Mouse (Mus musculus) CH12.LX (cell line): ENCODE data around the gene Glycam1. TPM values are rescaled to one million over a fixed set of nuclear protein-coding genes. Genes with fewer than 3 reads are reported as not detected.

ENCODE experiments used
- DNase-seq: peaks from one replicate; pipeline ENCODE4 v3.0.0-alpha.2; 2013; ENCODE audit errors: extremely low read depth
- H3K27ac ChIP-seq: 2 replicates; pipeline ENCODE4 v1.5.1; 2012; ENCODE audit warnings: low read depth, mild to moderate bottlenecking, control low read depth, moderate library complexity; ENCODE audit not compliant: insufficient read depth
- H3K27me3 ChIP-seq: replicated peaks from 2 replicates; pipeline ENCODE3; 2012; ENCODE audit warnings: inconsistent platforms
- H3K36me3 ChIP-seq, 2 experiments: replicated peaks in 1 of 2; 2 replicates each; pipeline versions ENCODE3 to v1.6.1; 2012; ENCODE audit warnings: inconsistent platforms in 1 of 2, low read length in 1 of 2, mild to moderate bottlenecking in 1 of 2, mixed read lengths in 1 of 2, moderate library complexity in 1 of 2; ENCODE audit not compliant: control insufficient read depth in 1 of 2, insufficient read depth in 1 of 2
- H3K4me1 ChIP-seq, 2 experiments: 2 replicates each; pipeline ENCODE4 v1.6.1; 2012; ENCODE audit warnings: inconsistent platforms in 1 of 2, moderate library complexity in 1 of 2; ENCODE audit not compliant: insufficient read depth in 2 of 2, control insufficient read depth in 1 of 2
- H3K4me2 ChIP-seq: 2 replicates; pipeline ENCODE4 v1.6.1; 2012; ENCODE audit warnings: low read depth, mild to moderate bottlenecking, control low read depth; ENCODE audit not compliant: poor library complexity, insufficient read depth, severe bottlenecking
- H3K4me3 ChIP-seq, 3 experiments: fragments of 150-350 bp in 1 of 3; sonication (generic) in 1 of 3; replicated peaks in 1 of 3; 2 replicates each; pipeline versions ENCODE3 to v1.5.1; 2011 to 2012; ENCODE audit warnings: low read depth in 2 of 3, low read length in 2 of 3, mild to moderate bottlenecking in 2 of 3, moderate library complexity in 2 of 3, control low read depth in 1 of 3, improper control_type of control experiment in 1 of 3, inconsistent platforms in 1 of 3, mixed read lengths in 1 of 3; ENCODE audit not compliant: poor library complexity in 1 of 3
- H3K79me2 ChIP-seq: replicated peaks from 2 replicates; pipeline ENCODE4 v1.6.1; 2012; ENCODE audit warnings: mild to moderate bottlenecking, moderate library complexity; ENCODE audit not compliant: control insufficient read depth, poor library complexity, insufficient read depth, severe bottlenecking; ENCODE audit errors: extremely low read depth
- H3K9ac ChIP-seq: 2 replicates; pipeline ENCODE4 v1.6.1; 2012; ENCODE audit warnings: low read depth, mild to moderate bottlenecking, control low read depth, moderate library complexity; ENCODE audit not compliant: insufficient read depth
- H3K9me3 ChIP-seq: replicated peaks from 2 replicates; pipeline ENCODE3; 2012; ENCODE audit warnings: low read length, inconsistent platforms, mixed read lengths
- CHD2 ChIP-seq: IDR thresholded peaks from 2 replicates; pipeline ENCODE4 v1.6.1; 2011; ENCODE audit warnings: low read length, improper control_type of control experiment
- CTCF ChIP-seq, 2 experiments: IDR thresholded peaks in 1 of 2; conservative IDR thresholded peaks in 1 of 2; 2 replicates each; pipeline ENCODE4 v1.5.1; 2011 to 2012; ENCODE audit warnings: low read depth in 2 of 2, low read length in 2 of 2, improper control_type of control experiment in 1 of 2, inconsistent platforms in 1 of 2, mild to moderate bottlenecking in 1 of 2, moderate library complexity in 1 of 2
- EP300 ChIP-seq: IDR thresholded peaks from 2 replicates; pipeline ENCODE4 v1.6.1; 2011; ENCODE audit warnings: low read length, improper control_type of control experiment
- ETS1 ChIP-seq: conservative IDR thresholded peaks from 2 replicates; pipeline ENCODE4 v1.6.1; 2012; ENCODE audit warnings: low read depth, mild to moderate bottlenecking, inconsistent platforms, low read length, improper control_type of control experiment, moderate library complexity
- GABPA ChIP-seq: IDR thresholded peaks from 2 replicates; pipeline ENCODE4 v1.6.1; 2012; ENCODE audit warnings: low read depth, low read length, improper control_type of control experiment, inconsistent platforms; ENCODE audit not compliant: insufficient replicate concordance
- JUND ChIP-seq: conservative IDR thresholded peaks from 2 replicates; pipeline ENCODE4 v1.6.1; 2011; ENCODE audit warnings: low read depth, low read length, improper control_type of control experiment
- MAX ChIP-seq: IDR thresholded peaks from 2 replicates; pipeline ENCODE4 v1.6.1; 2011; ENCODE audit warnings: low read length, improper control_type of control experiment
- MEF2A ChIP-seq: IDR thresholded peaks from 2 replicates; pipeline ENCODE4 v1.6.1; 2014; ENCODE audit warnings: low read depth, mild to moderate bottlenecking, inconsistent platforms, low read length, improper control_type of control experiment, borderline replicate concordance
- MXI1 ChIP-seq: IDR thresholded peaks from 2 replicates; pipeline ENCODE4 v1.6.1; 2011; ENCODE audit warnings: mild to moderate bottlenecking, low read depth, low read length, improper control_type of control experiment
- MYC ChIP-seq: IDR thresholded peaks from 2 replicates; pipeline ENCODE4 v1.6.1; 2011; ENCODE audit warnings: low read depth, mild to moderate bottlenecking, improper control_type of control experiment, low read length
- NELFE ChIP-seq: IDR thresholded peaks from 2 replicates; pipeline ENCODE4 v1.6.1; 2011; ENCODE audit warnings: low read depth, low read length, improper control_type of control experiment
- NRF1 ChIP-seq: IDR thresholded peaks from 2 replicates; pipeline ENCODE4 v1.6.1; 2014; ENCODE audit warnings: low read depth, mild to moderate bottlenecking, inconsistent platforms, low read length, improper control_type of control experiment, moderate library complexity
- PAX5 ChIP-seq: IDR thresholded peaks from 2 replicates; pipeline ENCODE4 v1.6.1; 2012; ENCODE audit warnings: low read length, inconsistent platforms, mixed read lengths
- POLR2AphosphoS2 ChIP-seq: IDR thresholded peaks from 2 replicates; pipeline ENCODE4 v1.6.1; 2011; ENCODE audit warnings: low read depth, low read length, improper control_type of control experiment
- RCOR1 ChIP-seq: conservative IDR thresholded peaks from 2 replicates; pipeline ENCODE4 v1.6.1; 2012; ENCODE audit warnings: low read depth, mild to moderate bottlenecking, inconsistent platforms, low read length, improper control_type of control experiment
- SIN3A ChIP-seq: IDR thresholded peaks from 2 replicates; pipeline ENCODE4 v1.6.1; 2012; ENCODE audit warnings: low read length, improper control_type of control experiment, inconsistent platforms
- SMC3 ChIP-seq: IDR thresholded peaks from 2 replicates; pipeline ENCODE4 v1.6.1; 2011; ENCODE audit warnings: low read depth, low read length, improper control_type of control experiment
- TCF12 ChIP-seq: IDR thresholded peaks from 2 replicates; pipeline ENCODE4 v1.6.1; 2014; ENCODE audit warnings: low read depth, mild to moderate bottlenecking, inconsistent platforms, low read length, improper control_type of control experiment
- UBTF ChIP-seq: IDR thresholded peaks from 2 replicates; pipeline ENCODE4 v1.6.1; 2012; ENCODE audit warnings: low read depth, mild to moderate bottlenecking, inconsistent platforms, low read length, improper control_type of control experiment, moderate library complexity
- USF1 ChIP-seq: IDR thresholded peaks from 2 replicates; pipeline ENCODE4 v1.6.1; 2014; ENCODE audit warnings: low read depth, mild to moderate bottlenecking, inconsistent platforms, low read length, improper control_type of control experiment
- ZC3H11A ChIP-seq: IDR thresholded peaks from 2 replicates; pipeline ENCODE4 v1.6.1; 2012; ENCODE audit warnings: low read depth, mild to moderate bottlenecking, inconsistent platforms, low read length, improper control_type of control experiment
- ZKSCAN1 ChIP-seq: IDR thresholded peaks from 2 replicates; pipeline ENCODE4 v1.6.1; 2012; ENCODE audit warnings: low read depth, inconsistent platforms, low read length, improper control_type of control experiment, borderline replicate concordance
- ZMIZ1 ChIP-seq: IDR thresholded peaks from 2 replicates; pipeline ENCODE4 v1.6.1; 2012; ENCODE audit warnings: low read depth, mild to moderate bottlenecking, inconsistent platforms, low read length, improper control_type of control experiment
- ZNF384 ChIP-seq: IDR thresholded peaks from 2 replicates; pipeline ENCODE4 v1.6.1; 2012; ENCODE audit warnings: low read depth, low read length, improper control_type of control experiment, inconsistent platforms
- dilution Hi-C: fragments of 300-500 bp; cut with MboI; formaldehyde crosslinking; loops from 2 replicates; pipeline ENCODE4 v1.14.3; 2020; ENCODE audit warnings: low sequenced_read_pairs; ENCODE audit not compliant: extremely low pct_unique_long_range_greater_than_20kb, extremely low pct_ligation_motif_present
- in situ Hi-C: fragments of 300-500 bp; cut with MboI; formaldehyde crosslinking; loops from 3 replicates; pipeline ENCODE4 v1.14.3; 2019; ENCODE audit warnings: low sequenced_read_pairs, low pct_ligation_motif_present, low pct_unique_long_range_greater_than_20kb, mixed read lengths
- polyA plus RNA-seq: library from polyadenylated mRNA; unstranded; fragments of >175 nt; gene quantifications from 2 replicates; pipeline ENCODE4 v1.2.1, GENCODE M21; 2012; ENCODE audit warnings: low read depth; ENCODE audit not compliant: insufficient read length
- total RNA-seq, 2 experiments: library from RNA; depleted of rRNA; stranded (reverse); fragments of 300-350 nt in 1 of 2; fragments of >200 nt in 1 of 2; gene quantifications; 2 replicates each; pipeline ENCODE4 v1.2.3; 2012 to 2014

Glycam1 gene
- not detected in 2 replicates for total RNA-seq (2012; rRNA removed)
- not detected in 2 replicates for total RNA-seq (2014; rRNA removed)
- polyA plus RNA-seq: not detected in 2 replicates

DNA sequence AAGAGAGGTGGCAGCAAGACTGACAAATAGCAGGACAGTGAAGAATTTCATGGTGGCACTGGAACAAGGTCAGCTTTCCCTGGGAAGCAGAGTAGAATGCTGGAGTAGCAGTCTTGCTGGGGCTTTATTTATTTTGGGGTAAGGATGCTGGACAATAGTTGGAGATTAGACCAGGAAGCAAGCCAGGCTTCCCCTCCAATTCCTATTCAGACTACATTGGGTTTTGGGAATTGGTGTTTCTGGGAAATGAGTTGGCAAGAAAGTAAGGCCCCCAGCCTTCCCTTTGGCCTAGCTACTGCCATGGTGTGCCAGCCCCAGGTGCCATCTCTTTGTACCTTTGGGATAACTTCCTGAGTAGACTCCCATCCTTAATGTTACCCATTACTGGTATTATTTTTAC is at the start of gene Glycam1:
TSS of gene Glycam1 (minus strand) at position 101 of the 400 bp plus-strand sequence.
- H3K4me2 ChIP-seq: no peak within 1 kb of the TSS
- H3K9me3 ChIP-seq: no peaks in the 10 kb centered on the region
- no peak for DNase-seq
- H3K79me2 ChIP-seq: no peaks in the 10 kb centered on the region
- TF ChIP-seq UBTF (no peak), CHD2 (no peak), TCF12 (no peak), MEF2A (no peak), JUND (no peak), MYC (no peak), MAX (no peak), ZC3H11A (no peak), NRF1 (no peak), ZNF384 (no peak), USF1 (no peak)
- peaks cover 0 to 10% of the 10 kb centered on the region in 2 experiments; a peak in 2 of 4 replicates for H3K4me1 ChIP-seq
- H3K27ac ChIP-seq: no peak within 1 kb of the TSS
- H3K4me3 ChIP-seq: no peak within 1 kb of the TSS
- dilution Hi-C loops (no loop called here), in situ Hi-C loops (no loop called here)
- no peaks in the 10 kb centered on the region for H3K36me3 ChIP-seq
- H3K27me3 ChIP-seq: no peaks in the 10 kb centered on the region
- no peak within 1 kb of the TSS for H3K9ac ChIP-seq

DNA sequence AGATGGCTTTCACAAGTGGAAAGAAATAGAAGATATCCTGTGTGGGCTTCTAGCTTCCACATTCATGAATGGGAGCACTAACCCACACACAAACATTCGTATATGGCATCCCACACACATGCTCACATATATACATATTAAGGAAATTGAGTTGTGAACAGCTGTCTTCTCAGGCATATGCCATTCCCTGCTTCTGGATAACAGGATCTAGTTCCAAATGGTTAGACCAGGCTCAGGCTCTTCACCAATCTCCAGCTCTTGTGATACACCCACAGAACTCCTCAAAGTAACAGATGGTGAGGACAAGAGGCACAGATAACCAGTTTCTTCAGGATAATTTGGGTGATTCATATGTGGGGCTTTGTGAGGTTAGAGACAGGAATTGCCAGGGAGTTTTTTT is 39.6 kb upstream of the Glycam1 start:
- H3K4me2 ChIP-seq: no peak overlapping the region
- H3K4me1 ChIP-seq: no peaks in the 10 kb centered on the region
- no peaks in the 10 kb centered on the region for H3K79me2 ChIP-seq
- H3K4me3 ChIP-seq: no peak overlapping the region
- no peak for TF ChIP-seq NELFE
- TF ChIP-seq RCOR1: no peak
- no peak for TF ChIP-seq USF1
- TF ChIP-seq MAX: no peak
- TF ChIP-seq MEF2A: no peak
- no peak for TF ChIP-seq ZKSCAN1
- no peak for TF ChIP-seq ZC3H11A
- no peak for TF ChIP-seq CTCF (conservative IDR thresholded peaks at IDR 0.05 in 1 of 2, IDR thresholded peaks at IDR 0.05 in 1 of 2; ENCODE audit: low read depth in 2 of 2, low read length in 2 of 2)
- TF ChIP-seq SIN3A: no peak
- no peak for TF ChIP-seq EP300
- TF ChIP-seq ETS1: no peak
- TF ChIP-seq MXI1: no peak
- no peak for TF ChIP-seq GABPA
- TF ChIP-seq ZMIZ1: no peak
- no peak for TF ChIP-seq MYC
- TF ChIP-seq POLR2AphosphoS2: no peak
- no peak for TF ChIP-seq SMC3
- no peak for TF ChIP-seq PAX5
- no peak for TF ChIP-seq CHD2
- no peak overlapping the region for H3K9ac ChIP-seq
- H3K27ac ChIP-seq: no peak overlapping the region
- dilution Hi-C loops: no loop called here
- no peak for DNase-seq
- in situ Hi-C loops: no loop called here
- peaks cover 3% of the 10 kb centered on the region for H3K27me3 ChIP-seq
- H3K9me3 ChIP-seq: peaks cover 2% of the 10 kb centered on the region
- H3K36me3 ChIP-seq: no peaks in the 10 kb centered on the region
